Mouse (Mus musculus): ENCODE measurements around the gene Calb2.

GRCm38 (mm10) chr8:110183748-110184147, 15.7 kb upstream of the Calb2 start:
- TF ChIP-seq CTCF (IDR thresholded peaks at IDR 0.05; ENCODE audit: low read depth, low read length) = no peak
- no peak for TF ChIP-seq POLR2A (IDR thresholded peaks at IDR 0.05; ENCODE audit: extremely low read depth, insufficient read depth, low read length)
